Mouse (Mus musculus) ovary, adult 18-20 months (tissue): ENCODE measurements around the gene Fubp1.

Source experiments
- DNase-seq: peaks from one replicate; pipeline ENCODE4 v3.0.0; 2022; ENCODE audit warnings: low spot score, mixed read lengths

The Fubp1 gene

GRCm38 (mm10) chr3:152277912-152278311 lies 67.7 kb downstream of the Fubp1 start:
- DNase-seq: no peak

GRCm38 (mm10) chr3:152278431-152278830 lies 68.2 kb downstream of the Fubp1 start:
- no peak for DNase-seq

GRCm38 (mm10) chr3:152282126-152282525 lies 71.9 kb downstream of the Fubp1 start:
- no peak for DNase-seq

GRCm38 (mm10) chr3:152284306-152284705 lies 74.1 kb downstream of the Fubp1 start:
- DNase-seq: no peak

GRCm38 (mm10) chr3:152284759-152285158 lies 74.5 kb downstream of the Fubp1 start:
- no peak for DNase-seq
